Mouse (Mus musculus): Measurements from ENCODE around the gene Cd9. TPM values are rescaled to one million over a fixed set of nuclear protein-coding genes. Genes with fewer than 3 reads are reported as not detected.

Cd9 gene
- total and polyA plus RNA-seq, 3 experiments = 12.1 to 27.5 (median 21.6) TPM

DNA sequence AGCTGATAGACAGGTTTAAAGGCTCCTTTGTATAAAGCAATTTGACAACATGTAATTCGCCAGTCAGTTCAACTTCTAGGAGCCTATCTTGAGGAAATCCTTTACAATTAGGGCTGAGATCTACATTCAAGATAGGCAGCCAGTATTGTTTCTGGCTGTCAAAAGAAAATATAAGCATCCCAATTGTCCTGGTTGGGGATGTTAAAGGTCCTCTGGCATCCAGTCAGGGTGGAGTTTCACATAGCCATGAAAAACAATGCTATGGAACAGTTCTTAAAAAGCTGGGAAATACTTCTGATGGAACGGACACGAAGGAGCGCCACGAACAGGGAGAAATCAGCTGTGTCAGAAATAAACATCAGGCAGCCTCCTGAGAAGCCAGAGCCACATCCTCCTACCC, 40.4 kb upstream of the Cd9 start:
- Histone ChIP-seq H3K4me1 (ENCODE audit: control insufficient read depth in 1 of 2, insufficient read depth in 2 of 2) (peaks cover 0 to under 1% of the 10 kb centered on the region in 2 experiments; a peak in 1 of 4 replicates), H3K27ac (ENCODE audit: insufficient read depth, low read depth) (no peak overlapping the region), H3K9me3 (replicated peaks; ENCODE audit: low read length) (no peaks in the 10 kb centered on the region), H3K27me3 (replicated peaks) (peaks cover 37% of the 10 kb centered on the region), H3K36me3 (replicated peaks in 1 of 2; ENCODE audit: control insufficient read depth in 1 of 2, insufficient read depth in 1 of 2, low read length in 1 of 2) (no peaks in the 10 kb centered on the region), H3K79me2 (replicated peaks; ENCODE audit: control insufficient read depth, extremely low read depth, insufficient read depth, poor library complexity, severe bottlenecking) (no peaks in the 10 kb centered on the region), H3K4me3 (replicated peaks in 1 of 3; ENCODE audit: low read depth in 2 of 3, low read length in 2 of 3, poor library complexity in 1 of 3) (no peak overlapping the region), H3K4me2 (ENCODE audit: insufficient read depth, low read depth, poor library complexity, severe bottlenecking) (no peak overlapping the region), H3K9ac (ENCODE audit: insufficient read depth, low read depth) (no peak overlapping the region)
- dilution Hi-C loops (cut with MboI; ENCODE audit: extremely low pct_ligation_motif_present, extremely low pct_unique_long_range_greater_than_20kb, low sequenced_read_pairs) = no loop called here
- DNase-seq (ENCODE audit: extremely low read depth) = no peak
- in situ Hi-C loops (cut with MboI; ENCODE audit: low pct_ligation_motif_present, low pct_unique_long_range_greater_than_20kb, low sequenced_read_pairs) = no loop called here
- no peak for TF ChIP-seq CHD2 (IDR thresholded peaks at IDR 0.05; ENCODE audit: low read length)
- TF ChIP-seq ETS1 (conservative IDR thresholded peaks at IDR 0.05; ENCODE audit: low read depth, low read length) = no peak
- TF ChIP-seq NRF1 (IDR thresholded peaks at IDR 0.05; ENCODE audit: low read depth, low read length) = no peak
- no peak for TF ChIP-seq ZNF384 (IDR thresholded peaks at IDR 0.05; ENCODE audit: low read depth, low read length)
- TF ChIP-seq IRF4 (IDR thresholded peaks at IDR 0.05; ENCODE audit: low read depth, low read length) = no peak
- no peak for TF ChIP-seq E2F4 (IDR thresholded peaks at IDR 0.05; ENCODE audit: insufficient replicate concordance, low read depth, low read length)
- no peak for TF ChIP-seq CHD1 (IDR thresholded peaks at IDR 0.05; ENCODE audit: low read depth, low read length)
- TF ChIP-seq CTCF (conservative IDR thresholded peaks at IDR 0.05 in 1 of 2, IDR thresholded peaks at IDR 0.05 in 1 of 2; ENCODE audit: low read depth in 2 of 2, low read length in 2 of 2) = no peak
- no peak for TF ChIP-seq MAZ (IDR thresholded peaks at IDR 0.05; ENCODE audit: low read depth, low read length)
- TF ChIP-seq ZMIZ1 (IDR thresholded peaks at IDR 0.05; ENCODE audit: low read depth, low read length) = no peak
- TF ChIP-seq MEF2A (IDR thresholded peaks at IDR 0.05; ENCODE audit: borderline replicate concordance, low read depth, low read length) = no peak
- no peak for TF ChIP-seq MXI1 (IDR thresholded peaks at IDR 0.05; ENCODE audit: low read depth, low read length)
- no peak for TF ChIP-seq PAX5 (IDR thresholded peaks at IDR 0.05; ENCODE audit: low read length)
- no peak for TF ChIP-seq MAX (IDR thresholded peaks at IDR 0.05; ENCODE audit: low read length)
- no peak for TF ChIP-seq ELF1 (IDR thresholded peaks at IDR 0.05; ENCODE audit: low read depth, low read length)
- TF ChIP-seq HCFC1 (IDR thresholded peaks at IDR 0.05; ENCODE audit: low read depth, low read length) = no peak
- no peak for TF ChIP-seq NELFE (IDR thresholded peaks at IDR 0.05; ENCODE audit: low read depth, low read length)
- TF ChIP-seq TCF12 (IDR thresholded peaks at IDR 0.05; ENCODE audit: low read depth, low read length) = no peak

GRCm38 (mm10) chr6:125533104-125533650, 38.6 kb upstream of the Cd9 start:
- no peak overlapping the region for H3K9ac ChIP-seq (ENCODE audit: insufficient read depth, low read depth)
- TF ChIP-seq KAT2A (IDR thresholded peaks at IDR 0.05; ENCODE audit: insufficient replicate concordance, low read length) (no peak), CHD1 (IDR thresholded peaks at IDR 0.05; ENCODE audit: low read depth, low read length) (no peak), MAX (IDR thresholded peaks at IDR 0.05; ENCODE audit: low read length) (no peak)
- H3K9me3 ChIP-seq (replicated peaks; ENCODE audit: low read length) = no peaks in the 10 kb centered on the region
- no peaks in the 10 kb centered on the region for H3K79me2 ChIP-seq (replicated peaks; ENCODE audit: control insufficient read depth, extremely low read depth, insufficient read depth, poor library complexity, severe bottlenecking)
- no peak overlapping the region for H3K27ac ChIP-seq (ENCODE audit: insufficient read depth, low read depth)
- H3K36me3 ChIP-seq (replicated peaks in 1 of 2; ENCODE audit: control insufficient read depth in 1 of 2, insufficient read depth in 1 of 2, low read length in 1 of 2) = no peaks in the 10 kb centered on the region
- no peak overlapping the region for H3K4me2 ChIP-seq (ENCODE audit: insufficient read depth, low read depth, poor library complexity, severe bottlenecking)
- peaks cover 40% of the 10 kb centered on the region for H3K27me3 ChIP-seq (replicated peaks)
- no peaks in the 10 kb centered on the region for H3K4me1 ChIP-seq (ENCODE audit: control insufficient read depth in 1 of 2, insufficient read depth in 2 of 2)
- no peak for DNase-seq (ENCODE audit: extremely low read depth)
- H3K4me3 ChIP-seq (replicated peaks in 1 of 3; ENCODE audit: low read depth in 2 of 3, low read length in 2 of 3, poor library complexity in 1 of 3) = no peak overlapping the region
- dilution Hi-C loops (cut with MboI; ENCODE audit: extremely low pct_ligation_motif_present, extremely low pct_unique_long_range_greater_than_20kb, low sequenced_read_pairs) (no loop called here), in situ Hi-C loops (cut with MboI; ENCODE audit: low pct_ligation_motif_present, low pct_unique_long_range_greater_than_20kb, low sequenced_read_pairs) (no loop called here)

Measured in CH12.LX (cell line).